Mouse (Mus musculus): ENCODE results near the gene Fam167b. TPM values are rescaled to one million over a fixed set of nuclear protein-coding genes. Genes with fewer than 3 reads are reported as not detected.

The Fam167b gene
- total RNA-seq (2023): not detected

GRCm38 (mm10) chr4:129578466-129578865 is at the start of gene Fam167b:
Fam167b (minus strand) TSS chr4:129578549.

GRCm38 (mm10) chr4:129623681-129624091 is 45.3 kb upstream of the Fam167b start, which contains the start of gene Ccdc28b:
Ccdc28b (minus strand) TSS chr4:129623947.

GRCm38 (mm10) chr4:129618786-129619691 is 40.7 kb upstream of the Fam167b start, which contains the start of gene Iqcc:
Iqcc (minus strand) TSS chr4:129619099.

GRCm38 (mm10) chr4:129614093-129614492 is 35.7 kb upstream of the Fam167b start, which contains the start of gene Dcdc2b:
Dcdc2b (minus strand) TSS chr4:129614257.

GRCm38 (mm10) chr4:129600233-129601158 is 22.1 kb upstream of the Fam167b start, which contains the start of the genes Eif3i and Tmem234:
Eif3i (minus strand) TSS chr4:129600648.
Tmem234 (plus strand) TSS chr4:129600668.

GRCm38 (mm10) chr4:129573430-129573829 is 4.9 kb downstream of the Fam167b start, which contains the start of gene Lck:
Lck (minus strand) TSS chr4:129573641.

GRCm38 (mm10) chr4:129542592-129543141 is 35.7 kb downstream of the Fam167b start, which contains the start of gene Hdac1:
Hdac1 (minus strand) TSS chr4:129542713.

Other genes with a start within 250 kb of the Fam167b start
- gene Rbbp4, start 243.2 kb downstream of the Fam167b start, total RNA-seq (2023): 100 to 1,000 TPM; 148 to 152 TPM
- 10 to 100 TPM; 41.3 to 51.8 TPM for gene Zbtb8os, start 242.9 kb downstream of the Fam167b start, total RNA-seq (2023)
- 1 to 10 TPM; 2.3 to 3.3 TPM for gene Zbtb8a, start 200.4 kb downstream of the Fam167b start, total RNA-seq (2023)
- gene Zbtb8b, start 137.7 kb downstream of the Fam167b start, total RNA-seq (2023): not detected
- 100 to 1,000 TPM; 105 to 112 TPM for gene Bsdc1, start 117.0 kb downstream of the Fam167b start, total RNA-seq (2023)
- not detected for gene Tssk3, start 87.5 kb downstream of the Fam167b start, total RNA-seq (2023)
- gene Fam229a, start 87.4 kb downstream of the Fam167b start, total RNA-seq (2023): 1 to 10 TPM in 1 of 2 experiments, not detected in 1; 1.4 TPM
- 10 to 100 TPM; 73.3 to 75.0 TPM for gene Marcksl1, start 65.0 kb downstream of the Fam167b start, total RNA-seq (2023)
- gene Hdac1, start 35.8 kb downstream of the Fam167b start, total RNA-seq (2023): 100 to 1,000 TPM; 190 to 192 TPM
- 10 to 100 TPM; 23.5 to 26.4 TPM for gene Lck, start 4.9 kb downstream of the Fam167b start, total RNA-seq (2023)
- 100 to 1,000 TPM; 143 to 157 TPM for gene Eif3i, start 22.1 kb upstream of the Fam167b start, total RNA-seq (2023)
- gene Tmem234, start 22.1 kb upstream of the Fam167b start, total RNA-seq (2023): 100 to 1,000 TPM; 125 TPM
- gene Dcdc2b, start 35.7 kb upstream of the Fam167b start, total RNA-seq (2023): 1 to 10 TPM; 3.5 to 4.3 TPM
- 10 to 100 TPM; 15.7 to 22.1 TPM for gene Iqcc, start 40.5 kb upstream of the Fam167b start, total RNA-seq (2023)
- 10 to 100 TPM; 15.8 to 29.5 TPM for gene Ccdc28b, start 45.4 kb upstream of the Fam167b start, total RNA-seq (2023)
- gene Txlna, start 62.5 kb upstream of the Fam167b start, total RNA-seq (2023): 10 to 100 TPM; 67.3 to 87.3 TPM
- gene Kpna6, start 94.2 kb upstream of the Fam167b start, total RNA-seq (2023): 10 to 100 TPM; 47.4 to 53.2 TPM
- 10 to 100 TPM; 19.4 to 23.5 TPM for gene Tmem39b, start 118.3 kb upstream of the Fam167b start, total RNA-seq (2023)
- gene Khdrbs1, start 163.8 kb upstream of the Fam167b start, total RNA-seq (2023): 100 to 1,000 TPM; 132 to 146 TPM
- 100 to 1,000 TPM; 408 to 444 TPM for gene Ptp4a2, start 232.7 kb upstream of the Fam167b start, total RNA-seq (2023)